Mouse (Mus musculus) liver, embryonic 12.5 days (tissue): ENCODE results near the gene 5730596B20Rik. TPM values are rescaled to one million over a fixed set of nuclear protein-coding genes. Genes with fewer than 3 reads are reported as not detected.

Experiments used
- ATAC-seq: fragments of 200-750 bp; cut with Nextera tagmentation; 2 replicates; pipeline ENCODE4 v1.8.0; 2017; ENCODE audit warnings: moderate number of reproducible peaks, mild to moderate bottlenecking, moderate library complexity
- H3K27ac ChIP-seq: fragments of 300-500 bp; sonication (generic); 2 replicates; pipeline ENCODE4 v1.5.1; 2016; ENCODE audit warnings: mild to moderate bottlenecking
- H3K27me3 ChIP-seq: fragments of 300-500 bp; sonication (generic); replicated peaks from 2 replicates; pipeline ENCODE4 v1.6.1; 2016; ENCODE audit warnings: mild to moderate bottlenecking, moderate library complexity
- H3K36me3 ChIP-seq: fragments of 300-500 bp; sonication (generic); 2 replicates; pipeline ENCODE4 v1.6.1; 2016; ENCODE audit warnings: mild to moderate bottlenecking, moderate library complexity
- H3K4me1 ChIP-seq: fragments of 300-500 bp; sonication (generic); 2 replicates; pipeline ENCODE4 v1.6.1; 2016
- H3K4me2 ChIP-seq: fragments of 300-500 bp; sonication (generic); 2 replicates; pipeline ENCODE4 v1.6.1; 2016; ENCODE audit warnings: mild to moderate bottlenecking, moderate library complexity
- H3K4me3 ChIP-seq: fragments of 300-500 bp; sonication (generic); 2 replicates; pipeline ENCODE4 v1.5.1; 2016; ENCODE audit warnings: mild to moderate bottlenecking, moderate library complexity
- H3K9ac ChIP-seq: fragments of 300-500 bp; sonication (generic); 2 replicates; pipeline ENCODE4 v1.6.1; 2016; ENCODE audit warnings: mild to moderate bottlenecking, moderate library complexity
- H3K9me3 ChIP-seq: fragments of 300-500 bp; sonication (generic); replicated peaks from 2 replicates; pipeline ENCODE4 v1.6.1; 2016; ENCODE audit warnings: mild to moderate bottlenecking, moderate library complexity
- WGBS: fragments of 180-500 bp; shearing (Covaris S2); methylation state at CpG from one replicate; pipeline ENCODE4 v1.1.7; 2016; ENCODE audit not compliant: insufficient replicate concordance; 5-methylcytosine and 5-hydroxymethylcytosine counted together
- polyA plus RNA-seq: library from polyadenylated mRNA; unstranded; fragments of >200 nt; fragmentation: Nextera tagmentation; extraction: Ambion mirVana; gene quantifications from 2 replicates; pipeline ENCODE4 v1.2.1, GENCODE M21; 2016

Gene 5730596B20Rik
- polyA plus RNA-seq, 1 experiment from 2014 or later: 0.29 TPM

DNA sequence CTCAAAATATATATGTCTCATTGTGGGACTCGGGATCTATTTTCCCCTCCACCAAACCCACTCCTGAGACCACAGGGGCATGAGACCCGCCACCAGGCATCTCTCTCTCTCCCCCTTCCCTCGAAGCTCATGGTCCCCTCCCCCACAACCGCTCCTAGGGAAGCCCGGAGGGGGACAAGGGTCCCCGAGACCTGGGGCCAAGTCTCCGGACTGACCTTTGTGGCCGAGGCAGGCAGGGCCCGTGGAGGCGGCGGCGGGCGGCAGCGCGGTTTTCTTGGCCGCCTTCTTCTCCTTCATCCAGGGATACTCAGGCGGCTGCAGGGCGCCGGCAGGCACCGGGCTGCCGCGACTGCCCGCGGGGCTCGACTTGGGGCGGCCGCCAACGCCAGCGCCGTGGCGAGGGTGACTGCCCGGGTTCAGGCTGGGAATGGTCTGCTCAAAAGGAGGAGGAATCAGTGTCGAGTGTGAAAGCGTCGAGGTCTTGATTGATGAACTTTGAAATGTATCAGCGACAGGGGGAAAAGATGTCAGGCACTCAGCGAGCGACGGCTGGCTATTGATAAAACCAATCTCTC lies 13.2 kb upstream of the 5730596B20Rik start:
- 0 out of 2 replicates have a peak, but pooled peaks cover 3% of the 10 kb centered on the region for H3K4me1 ChIP-seq
- H3K4me3 ChIP-seq: peak overlapping the region; percentile 37
- peak overlapping the region; percentile 49 for H3K27ac ChIP-seq
- H3K9ac ChIP-seq: peak overlapping the region; percentile 52
- H3K27me3 ChIP-seq: peaks cover 98% of the 10 kb centered on the region
- under 1% methylated on average over 39 of the region's 39 CpGs for WGBS
- no peaks in the 10 kb centered on the region for H3K9me3 ChIP-seq
- ATAC-seq: no peak
- H3K4me2 ChIP-seq: peak overlapping the region; percentile 39
- no peaks in the 10 kb centered on the region for H3K36me3 ChIP-seq

DNA sequence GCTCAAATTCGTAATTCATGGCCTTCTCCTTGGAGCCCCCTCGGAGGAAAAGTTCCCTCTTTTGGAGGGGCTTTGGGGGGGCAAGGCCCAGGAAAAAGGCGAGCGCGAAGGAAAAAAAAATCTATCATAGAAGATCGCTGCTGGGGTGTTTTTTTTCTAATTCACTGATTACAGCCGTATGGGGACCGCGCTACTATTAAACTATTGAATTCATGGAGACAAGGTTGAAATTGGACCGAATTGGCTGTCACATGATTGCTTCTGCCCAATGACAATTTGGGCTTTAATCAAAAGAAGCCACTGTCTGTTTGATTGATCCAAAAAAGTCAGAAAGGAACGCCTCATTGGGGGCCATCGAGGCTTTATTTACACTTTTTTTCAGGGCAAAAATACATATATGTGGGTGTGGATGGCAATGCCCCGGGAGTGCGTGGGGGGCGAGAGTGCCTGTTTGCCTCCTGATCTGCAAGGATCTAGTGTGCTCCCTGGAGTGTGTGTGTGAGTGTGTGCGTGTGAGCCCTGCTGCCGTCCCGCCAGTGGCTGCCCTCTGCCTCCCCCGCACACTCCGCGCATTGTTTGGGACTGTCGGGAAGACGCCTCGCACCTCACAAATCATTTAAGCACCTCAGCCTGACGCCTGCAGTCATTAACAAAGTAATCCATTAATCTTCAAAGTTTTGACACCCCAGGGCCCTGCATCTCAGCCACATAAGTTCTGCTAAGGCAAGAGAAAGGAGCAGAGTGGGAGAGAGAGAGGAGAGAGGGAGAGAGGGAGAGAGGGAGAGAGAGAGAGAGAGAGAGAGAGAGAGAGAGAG lies 12.5 kb upstream of the 5730596B20Rik start, which contains the start of gene Hoxa2:
Gene Hoxa2 (minus strand): TSS at position 206 of the 815 bp plus-strand sequence.
- Histone ChIP-seq H3K36me3 (no peaks in the 10 kb centered on the region), H3K27ac (peak within 1 kb of the TSS; percentile 49), H3K27me3 (peaks cover 98% of the 10 kb centered on the region), H3K4me3 (peak within 1 kb of the TSS; percentile 37), H3K4me1 (0 out of 2 replicates have a peak, but pooled peaks cover 2% of the 10 kb centered on the region), H3K4me2 (peak within 1 kb of the TSS; percentile 39), H3K9ac (peak within 1 kb of the TSS; percentile 52), H3K9me3 (no peaks in the 10 kb centered on the region)
- 4% methylated on average over 25 of the region's 25 CpGs for WGBS
- ATAC-seq: no peak

DNA sequence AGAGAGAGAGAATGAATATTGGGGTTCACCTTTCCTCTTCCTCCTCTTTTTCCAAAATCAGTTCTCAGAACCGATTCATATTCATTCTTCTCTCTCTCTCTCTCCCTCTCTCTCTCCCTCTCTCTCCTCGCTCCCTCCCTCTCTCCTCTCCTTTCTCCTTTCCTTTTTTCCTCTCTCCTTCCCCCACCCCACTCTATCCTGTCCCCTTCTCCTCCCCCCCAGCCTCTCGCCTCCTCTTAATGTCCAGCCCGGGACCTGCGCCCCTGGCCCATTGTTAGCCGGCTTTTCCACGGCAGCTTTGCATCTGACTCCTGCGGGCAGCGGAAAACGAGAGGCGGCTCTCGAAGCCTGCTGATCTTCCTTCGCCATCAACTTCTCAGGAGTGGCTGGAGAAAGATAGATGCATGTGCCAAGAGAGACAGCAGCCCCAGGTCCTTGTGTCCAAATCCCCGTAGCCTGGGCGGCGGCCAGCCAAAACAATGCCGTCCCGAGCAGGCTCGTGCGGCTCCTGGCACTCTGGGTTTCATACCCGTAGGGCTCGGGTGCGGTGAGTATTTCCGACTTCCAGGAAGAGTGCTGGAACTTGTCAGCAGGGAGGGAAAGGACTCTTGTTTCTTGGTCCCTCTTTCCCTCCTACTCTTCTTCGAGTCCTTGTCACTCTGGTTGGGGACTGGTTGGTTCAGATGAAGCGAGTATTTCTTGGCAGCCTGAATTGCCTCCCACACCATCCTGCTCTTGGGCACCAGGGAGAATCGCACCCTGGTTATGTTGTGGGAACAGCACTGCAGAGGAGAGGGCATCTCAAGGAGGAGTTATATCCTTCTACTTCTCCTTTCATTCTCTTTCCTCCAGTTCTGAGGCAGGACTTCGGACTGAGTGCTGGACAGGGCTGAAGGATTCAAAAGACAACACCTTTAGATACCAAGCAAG lies 11.6 kb upstream of the 5730596B20Rik start:
- Histone ChIP-seq H3K4me1 (no peaks in the 10 kb centered on the region; the same call in 1 of the 2 replicates), H3K36me3 (no peaks in the 10 kb centered on the region), H3K4me2 (peak overlapping the region; percentile 39), H3K9me3 (no peaks in the 10 kb centered on the region), H3K9ac (peak overlapping the region; percentile 31; the same call in 1 of the 2 replicates), H3K27ac (0 out of 2 replicates have a peak overlapping the region, but pooled peaks have one; percentile 36), H3K4me3 (peak overlapping the region; percentile 9; the same call in 1 of the 2 replicates), H3K27me3 (peaks cover 98% of the 10 kb centered on the region)
- whole genome bisulfite sequencing: 3% methylated on average over 27 of the region's 28 CpGs
- no peak for ATAC-seq

DNA sequence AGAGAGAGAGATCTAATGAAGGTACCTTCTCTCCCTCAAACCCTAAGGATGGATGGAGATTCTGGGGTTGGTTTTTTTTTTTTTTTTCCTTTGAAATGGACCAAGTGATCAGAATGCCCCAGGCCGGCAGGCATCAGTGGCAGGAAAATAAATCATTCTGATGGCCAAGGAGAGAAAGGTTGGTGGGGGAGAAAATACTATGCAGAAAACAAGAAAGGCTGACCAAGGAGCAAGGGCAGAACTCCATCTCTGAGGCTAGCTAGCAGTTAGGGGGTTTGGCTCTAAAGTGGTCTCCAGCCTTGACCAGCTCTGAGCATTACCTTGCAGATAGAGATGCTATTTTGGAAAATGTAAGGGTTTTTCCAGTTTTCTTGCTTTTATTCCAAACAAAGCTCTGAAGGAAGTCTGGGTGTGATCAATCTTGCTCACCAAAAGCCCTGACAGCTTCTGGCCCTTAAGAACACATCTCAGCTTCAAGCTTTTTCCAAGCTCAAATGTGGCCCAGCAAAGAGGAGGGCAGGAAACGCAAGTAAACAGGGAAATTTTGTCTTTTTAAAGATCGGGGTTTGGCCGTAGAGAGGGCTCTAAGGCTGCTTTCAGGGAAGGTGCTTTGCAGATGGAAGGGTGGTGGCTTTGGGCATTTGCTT lies 10.7 kb upstream of the 5730596B20Rik start:
- H3K4me1 ChIP-seq: no peaks in the 10 kb centered on the region; the same call in 1 of the 2 replicates
- H3K9ac ChIP-seq: no peak overlapping the region
- H3K27me3 ChIP-seq: peaks cover 98% of the 10 kb centered on the region
- no peak overlapping the region for H3K4me2 ChIP-seq
- ATAC-seq: no peak
- H3K4me3 ChIP-seq: no peak overlapping the region
- H3K36me3 ChIP-seq: no peaks in the 10 kb centered on the region
- whole genome bisulfite sequencing: 8% methylated on average over 4 of the region's 4 CpGs
- H3K9me3 ChIP-seq: no peaks in the 10 kb centered on the region
- H3K27ac ChIP-seq: no peak overlapping the region

DNA sequence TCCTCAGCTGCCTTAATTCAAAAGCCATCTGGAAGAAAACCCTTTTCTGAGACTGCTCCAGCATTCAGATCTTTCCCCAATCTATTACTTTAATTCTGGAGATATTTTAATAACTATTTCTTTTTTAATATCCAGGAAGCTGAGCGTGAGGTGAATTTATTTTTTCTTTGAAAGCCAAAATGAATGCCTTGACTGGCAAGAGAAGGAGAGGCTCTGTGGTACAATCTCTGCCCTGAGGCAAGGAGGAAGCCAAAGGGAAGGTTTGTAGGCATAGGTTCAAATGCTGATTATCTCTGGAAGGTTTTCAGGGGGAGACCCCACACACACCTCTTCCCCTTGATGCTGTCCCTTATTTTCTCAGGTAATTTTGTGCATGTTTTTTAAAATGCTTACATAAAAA lies 10.1 kb upstream of the 5730596B20Rik start:
- H3K36me3 ChIP-seq: no peaks in the 10 kb centered on the region
- no peak for ATAC-seq
- no peak overlapping the region for H3K27ac ChIP-seq
- H3K27me3 ChIP-seq: peaks cover 98% of the 10 kb centered on the region
- no peak overlapping the region for H3K4me3 ChIP-seq
- H3K9ac ChIP-seq: no peak overlapping the region
- peaks cover 4% of the 10 kb centered on the region; the same call in 1 of the 2 replicates for H3K4me1 ChIP-seq
- H3K4me2 ChIP-seq: no peak overlapping the region
- WGBS: 23% methylated on average over 1 of the region's 1 CpGs
- H3K9me3 ChIP-seq: no peaks in the 10 kb centered on the region

GRCm38 (mm10) chr6:52167736-52168161 lies 9.5 kb upstream of the 5730596B20Rik start:
- Histone ChIP-seq H3K36me3 (no peaks in the 10 kb centered on the region), H3K27me3 (peaks cover 100% of the 10 kb centered on the region), H3K9me3 (no peaks in the 10 kb centered on the region), H3K4me1 (peaks cover 10% of the 10 kb centered on the region; the same call in 1 of the 2 replicates), H3K4me2 (no peak overlapping the region), H3K27ac (no peak overlapping the region), H3K4me3 (no peak overlapping the region), H3K9ac (no peak overlapping the region)
- 10% methylated on average over 14 of the region's 14 CpGs for WGBS
- ATAC-seq: no peak

DNA sequence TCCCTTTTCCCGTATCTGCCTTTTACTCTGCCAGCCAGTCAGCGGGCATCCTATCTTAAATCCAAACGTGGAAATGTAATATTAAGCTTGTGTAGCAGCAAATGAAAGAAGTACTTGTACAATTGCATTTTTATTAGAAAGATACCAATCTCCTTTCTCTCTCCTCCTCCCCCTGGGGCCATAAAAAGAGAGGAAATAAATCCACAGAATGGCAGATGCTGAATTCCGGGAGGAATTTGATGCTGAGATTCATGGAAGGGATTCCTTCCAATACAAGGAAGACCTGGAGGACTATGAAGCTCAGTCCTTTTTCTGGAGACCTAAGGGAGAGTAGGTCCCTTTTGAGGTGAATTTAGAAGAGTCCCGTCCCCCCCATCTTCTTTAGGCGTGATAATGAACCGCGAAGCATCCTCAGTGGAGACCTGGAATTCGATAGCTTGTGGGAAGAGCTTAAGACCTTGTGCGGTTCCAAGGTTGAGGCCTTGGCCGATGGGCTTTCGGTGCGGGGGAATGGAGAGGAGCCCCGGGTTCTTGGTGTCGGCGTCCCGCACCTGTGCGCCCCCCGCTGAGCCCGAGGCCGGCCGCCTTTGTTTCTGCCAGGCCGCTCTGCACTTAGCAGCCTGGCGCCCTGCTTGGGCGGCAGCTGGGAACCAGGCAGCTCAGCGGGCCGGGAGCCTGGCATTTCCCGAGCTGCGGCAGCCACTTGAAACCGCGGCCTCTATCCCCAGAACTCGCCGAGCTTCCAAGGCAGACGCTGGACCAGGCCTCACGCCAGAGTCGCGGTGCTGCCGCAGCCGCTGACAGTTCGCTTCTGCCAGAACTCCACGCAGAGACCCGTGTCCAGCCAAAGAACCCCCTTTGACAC lies 8.9 kb upstream of the 5730596B20Rik start:
- no peak overlapping the region for H3K4me3 ChIP-seq
- WGBS: 5% methylated on average over 42 of the region's 42 CpGs
- peak overlapping the region; percentile 40; the same call in 1 of the 2 replicates for H3K9ac ChIP-seq
- H3K27ac ChIP-seq: peak overlapping the region; percentile 41; the same call in 1 of the 2 replicates
- H3K36me3 ChIP-seq: no peaks in the 10 kb centered on the region
- H3K27me3 ChIP-seq: peaks cover 100% of the 10 kb centered on the region
- no peaks in the 10 kb centered on the region for H3K9me3 ChIP-seq
- H3K4me2 ChIP-seq: peak overlapping the region; percentile 27
- peaks cover 12% of the 10 kb centered on the region; the same call in 1 of the 2 replicates for H3K4me1 ChIP-seq
- no peak for ATAC-seq

GRCm38 (mm10) chr6:52169499-52170165 lies 7.7 kb upstream of the 5730596B20Rik start:
- no peaks in the 10 kb centered on the region for H3K9me3 ChIP-seq
- no peak overlapping the region for H3K9ac ChIP-seq
- no peak for ATAC-seq
- no peaks in the 10 kb centered on the region for H3K36me3 ChIP-seq
- WGBS: 20% methylated on average over 16 of the region's 16 CpGs
- H3K4me3 ChIP-seq: no peak overlapping the region
- H3K27me3 ChIP-seq: peaks cover 98% of the 10 kb centered on the region
- peaks cover 12% of the 10 kb centered on the region; the same call in 1 of the 2 replicates for H3K4me1 ChIP-seq
- peak overlapping the region; percentile 15; the same call in 1 of the 2 replicates for H3K4me2 ChIP-seq
- H3K27ac ChIP-seq: peak overlapping the region; percentile 23; the same call in 1 of the 2 replicates

DNA sequence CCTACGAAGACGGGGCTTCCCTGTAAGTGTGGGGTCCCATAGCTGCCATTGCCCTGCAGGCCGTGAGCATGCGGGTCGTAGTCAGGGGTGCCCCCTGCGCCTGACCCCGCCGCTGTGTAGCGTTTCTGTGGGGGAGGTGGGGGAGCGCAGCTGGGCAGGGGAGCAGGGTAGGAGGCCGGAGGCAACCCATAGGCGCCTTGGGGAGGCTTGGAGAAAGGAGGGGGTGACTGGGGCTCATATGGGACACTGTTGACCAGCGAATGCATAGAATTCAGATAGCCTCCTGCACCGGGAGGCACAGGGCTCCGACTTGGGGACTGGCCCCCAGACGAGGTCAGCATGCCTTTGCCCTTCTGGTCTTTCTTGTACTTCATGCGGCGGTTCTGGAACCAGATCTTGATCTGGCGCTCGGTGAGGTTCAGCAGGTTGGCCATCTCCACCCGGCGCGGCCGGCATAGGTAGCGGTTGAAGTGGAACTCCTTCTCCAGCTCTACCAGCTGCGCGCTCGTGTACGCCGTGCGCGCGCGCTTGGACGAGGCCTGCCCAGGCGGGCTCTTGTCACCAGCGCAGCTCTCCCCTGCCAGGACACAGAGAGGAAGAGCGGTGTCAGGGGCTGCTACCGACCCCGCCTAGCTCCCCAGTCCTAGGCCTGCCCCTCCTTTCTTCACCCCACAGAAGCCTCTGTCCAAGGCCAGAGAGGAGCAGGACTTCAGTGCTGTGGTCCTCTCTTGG lies 7.0 kb upstream of the 5730596B20Rik start:
- H3K4me3 ChIP-seq: no peak overlapping the region; the same call in 1 of the 2 replicates
- peak overlapping the region; percentile 51 for H3K27ac ChIP-seq
- H3K4me1 ChIP-seq: peaks cover 12% of the 10 kb centered on the region; the same call in 1 of the 2 replicates
- peak overlapping the region; percentile 15; the same call in 1 of the 2 replicates for H3K4me2 ChIP-seq
- no peak overlapping the region for H3K9ac ChIP-seq
- WGBS: 4% methylated on average over 40 of the region's 40 CpGs
- ATAC-seq: peak; percentile 60
- H3K27me3 ChIP-seq: peaks cover 98% of the 10 kb centered on the region
- H3K36me3 ChIP-seq: no peaks in the 10 kb centered on the region
- H3K9me3 ChIP-seq: no peaks in the 10 kb centered on the region
